Mouse (Mus musculus) liver, adult 2 months (tissue): Measurements from ENCODE around the gene Fam183b. TPM values are rescaled to one million over a fixed set of nuclear protein-coding genes. Genes with fewer than 3 reads are reported as not detected.

Source experiments
- polyA plus RNA-seq: library from polyadenylated mRNA; depleted of rRNA; stranded (reverse); fragments of >200 nt; gene quantifications from 2 replicates; pipeline ENCODE4 v1.2.3, GENCODE M21; 2012; rRNA removed
- total RNA-seq: library from RNA; depleted of rRNA; stranded (reverse); fragments of >200 nt; gene quantifications from 2 replicates; pipeline ENCODE4 v1.2.3, GENCODE M21; 2014; rRNA removed

Fam183b gene
- total and polyA plus RNA-seq, 2 experiments, result not detected

Other genes starting within 250 kb of the Fam183b start
- gene Olfr328, start 246.3 kb downstream of the Fam183b start, total RNA-seq, result 0.07 TPM in 1 of 2 replicates, not detected in the other
- not detected in 2 replicates for gene Olfr328, start 246.3 kb downstream of the Fam183b start, polyA plus RNA-seq
- not detected in 2 replicates for gene Olfr224, start 231.4 kb downstream of the Fam183b start, total RNA-seq
- not detected in 2 replicates for gene Olfr224, start 231.4 kb downstream of the Fam183b start, polyA plus RNA-seq
- gene Olfr325, start 224.2 kb downstream of the Fam183b start, total RNA-seq, result not detected in 2 replicates
- gene Olfr325, start 224.2 kb downstream of the Fam183b start, polyA plus RNA-seq, result not detected in 2 replicates
- gene Olfr324, start 206.8 kb downstream of the Fam183b start, total RNA-seq, result not detected in 2 replicates
- not detected in 2 replicates for gene Olfr324, start 206.8 kb downstream of the Fam183b start, polyA plus RNA-seq
- gene 2210407C18Rik, start 185.9 kb downstream of the Fam183b start, total RNA-seq, result 0.27 TPM in 1 of 2 replicates, not detected in the other
- gene 2210407C18Rik, start 185.9 kb downstream of the Fam183b start, polyA plus RNA-seq, result not detected in 2 replicates
- gene Olfr323, start 171.5 kb downstream of the Fam183b start, total RNA-seq, result not detected in 2 replicates
- not detected in 2 replicates for gene Olfr323, start 171.5 kb downstream of the Fam183b start, polyA plus RNA-seq
- gene Trim58, start 161.5 kb downstream of the Fam183b start, total RNA-seq, result not detected in 2 replicates
- not detected in 2 replicates for gene Trim58, start 161.5 kb downstream of the Fam183b start, polyA plus RNA-seq
- not detected in 2 replicates for gene Olfr322, start 143.2 kb downstream of the Fam183b start, total RNA-seq
- not detected in 2 replicates for gene Olfr322, start 143.2 kb downstream of the Fam183b start, polyA plus RNA-seq
- gene Olfr320, start 120.9 kb downstream of the Fam183b start, total RNA-seq, result not detected in 2 replicates
- not detected in 2 replicates for gene Olfr320, start 120.9 kb downstream of the Fam183b start, polyA plus RNA-seq
- not detected in 2 replicates for gene Olfr319, start 102.8 kb downstream of the Fam183b start, total RNA-seq
- not detected in 2 replicates for gene Olfr319, start 102.8 kb downstream of the Fam183b start, polyA plus RNA-seq
- not detected in 2 replicates for gene Olfr318, start 77.9 kb downstream of the Fam183b start, total RNA-seq
- gene Olfr318, start 77.9 kb downstream of the Fam183b start, polyA plus RNA-seq, result not detected in 2 replicates
- gene Olfr317, start 62.7 kb downstream of the Fam183b start, total RNA-seq, result not detected in 2 replicates
- gene Olfr317, start 62.7 kb downstream of the Fam183b start, polyA plus RNA-seq, result not detected in 2 replicates
- not detected in 2 replicates for gene Olfr316, start 49.2 kb downstream of the Fam183b start, total RNA-seq
- not detected in 2 replicates for gene Olfr316, start 49.2 kb downstream of the Fam183b start, polyA plus RNA-seq
- gene Olfr315, start 28.8 kb downstream of the Fam183b start, total RNA-seq, result not detected in 2 replicates
- not detected in 2 replicates for gene Olfr315, start 28.8 kb downstream of the Fam183b start, polyA plus RNA-seq
- not detected in 2 replicates for gene Olfr314, start 19.0 kb downstream of the Fam183b start, total RNA-seq
- not detected in 2 replicates for gene Olfr314, start 19.0 kb downstream of the Fam183b start, polyA plus RNA-seq
- gene Olfr313, start 13.0 kb upstream of the Fam183b start, total RNA-seq, result not detected in 2 replicates
- not detected in 2 replicates for gene Olfr313, start 13.0 kb upstream of the Fam183b start, polyA plus RNA-seq
- gene Olfr312, start 27.3 kb upstream of the Fam183b start, total RNA-seq, result not detected in 2 replicates
- not detected in 2 replicates for gene Olfr312, start 27.3 kb upstream of the Fam183b start, polyA plus RNA-seq
- gene Olfr311, start 37.3 kb upstream of the Fam183b start, total RNA-seq, result not detected in 2 replicates
- not detected in 2 replicates for gene Olfr311, start 37.3 kb upstream of the Fam183b start, polyA plus RNA-seq
- gene Gm12258, start 45.2 kb upstream of the Fam183b start, total RNA-seq, result 2.5 and 3.5 TPM in 2 replicates
- 0.92 and 1.2 TPM in 2 replicates for gene Gm12258, start 45.2 kb upstream of the Fam183b start, polyA plus RNA-seq
- gene 2810021J22Rik, start 65.3 kb upstream of the Fam183b start, total RNA-seq, result 1.3 TPM in 2 replicates
- 1.8 and 2.6 TPM in 2 replicates for gene 2810021J22Rik, start 65.3 kb upstream of the Fam183b start, polyA plus RNA-seq
- gene Zfp39, start 102.3 kb upstream of the Fam183b start, total RNA-seq, result 4.5 and 4.9 TPM in 2 replicates
- 0.56 and 0.66 TPM in 2 replicates for gene Zfp39, start 102.3 kb upstream of the Fam183b start, polyA plus RNA-seq
- gene Btnl10, start 115.9 kb upstream of the Fam183b start, total RNA-seq, result not detected in 2 replicates
- not detected in 2 replicates for gene Btnl10, start 115.9 kb upstream of the Fam183b start, polyA plus RNA-seq
- gene Rnf187, start 137.0 kb upstream of the Fam183b start, total RNA-seq, result 63.7 and 78.6 TPM in 2 replicates
- gene Rnf187, start 137.0 kb upstream of the Fam183b start, polyA plus RNA-seq, result 122 and 134 TPM in 2 replicates
- gene Hist3h2ba, start 147.0 kb upstream of the Fam183b start, total RNA-seq, result 0.37 and 1.1 TPM in 2 replicates
- not detected in 2 replicates for gene Hist3h2ba, start 147.0 kb upstream of the Fam183b start, polyA plus RNA-seq
- gene Hist3h2a, start 152.7 kb upstream of the Fam183b start, total RNA-seq, result 7.8 and 8.1 TPM in 2 replicates
- 2.0 and 2.7 TPM in 2 replicates for gene Hist3h2a, start 152.7 kb upstream of the Fam183b start, polyA plus RNA-seq
- gene Trim17, start 152.7 kb upstream of the Fam183b start, total RNA-seq, result under 0.01 TPM in 1 of 2 replicates, not detected in the other
- gene Trim17, start 152.7 kb upstream of the Fam183b start, polyA plus RNA-seq, result 0.04 TPM in 2 replicates
- 12.4 and 13.4 TPM in 2 replicates for gene Trim11, start 176.1 kb upstream of the Fam183b start, total RNA-seq
- 14.4 and 22.4 TPM in 2 replicates for gene Trim11, start 176.1 kb upstream of the Fam183b start, polyA plus RNA-seq